Mouse (Mus musculus): Measurements from ENCODE around the gene Lsr.

DNA sequence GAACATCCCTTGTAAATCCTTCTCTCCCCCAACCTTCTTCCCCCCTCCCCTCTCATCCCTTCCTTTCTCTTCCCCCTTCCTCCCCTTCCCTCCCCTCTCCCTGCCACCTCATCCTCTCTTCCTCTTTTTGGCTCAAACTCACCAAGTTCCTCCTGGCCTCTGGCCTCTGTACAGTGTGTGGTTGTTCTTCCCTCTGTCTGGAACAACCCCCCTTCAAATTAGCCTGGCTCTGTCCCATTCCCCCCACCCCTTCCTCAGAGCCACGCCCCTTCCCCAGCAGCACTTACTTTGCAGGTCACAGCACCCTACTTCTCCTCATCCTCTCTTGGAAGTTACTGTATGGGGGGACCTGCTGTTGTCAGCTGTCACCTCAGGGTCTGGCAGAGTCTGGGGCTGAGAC lies 34.9 kb upstream of the Lsr start:
- no peak for TF ChIP-seq CTCF (IDR thresholded peaks at IDR 0.05)
- TF ChIP-seq EP300 (IDR thresholded peaks at IDR 0.05): no peak

Measured in lung, postnatal 0 days (tissue).